ENCODE assay signal across 8 mouse cellular contexts in genomic region chr10:68136480-68137083, GRCm38 (mm10).
DNase-seq lines count a peak whose midpoint lies in the region; ATAC-seq and TF ChIP-seq lines count a peak whose summit lies in the region.

No protein-coding gene starts in this region.

- H3K9me3 ChIP-seq in ES-E14 (ENCODE audit: control insufficient read depth, insufficient read depth, low read depth, low read length): no peaks in the 10 kb centered on the region
- H3K9me3 ChIP-seq in forebrain, embryonic 16.5 days (ENCODE audit: control insufficient read depth, low read length): no peaks in the 10 kb centered on the region; the same call in 1 of the 2 replicates
- no peaks in the 10 kb centered on the region for H3K9me3 ChIP-seq in liver, embryonic 14.5 days (ENCODE audit: control insufficient read depth, low read length)
- H3K9me3 ChIP-seq in neural tube, embryonic 11.5 days (ENCODE audit: control insufficient read depth, low read length): no peaks in the 10 kb centered on the region

- TF ChIP-seq POLR2A in testis, adult 2 months (IDR thresholded peaks at IDR 0.05; ENCODE audit: control insufficient read depth, low read depth, low read length): peak; percentile 49; the same call in 1 of the 2 replicates

- intact Hi-C loops in heart, postnatal 14 days (cut with DNase I): no loop called here

- in situ Hi-C loops in ES-E14 (cut with MboI; ENCODE audit: low sequenced_read_pairs in 2 of 2, unreplicated experiment in 2 of 2): no loop called here

- TF ChIP-seq CTCF in liver, embryonic 14.5 days (IDR thresholded peaks at IDR 0.05; ENCODE audit: low read depth): no peak
- TF ChIP-seq CTCF in testis, adult 2 months (IDR thresholded peaks at IDR 0.05; ENCODE audit: control insufficient read depth, insufficient read depth, insufficient replicate concordance, low read depth, low read length): 0 out of 2 replicates have a peak, but pooled peaks have one; percentile 13

- H3K27me3 ChIP-seq in forebrain, embryonic 16.5 days (replicated peaks; ENCODE audit: control insufficient read depth, insufficient read depth, low read length): no peaks in the 10 kb centered on the region
- peaks cover 4% of the 10 kb centered on the region for H3K27me3 ChIP-seq in liver, embryonic 14.5 days (ENCODE audit: control insufficient read depth, insufficient read depth, low read length)
- no peaks in the 10 kb centered on the region for H3K27me3 ChIP-seq in neural tube, embryonic 11.5 days (ENCODE audit: control insufficient read depth, insufficient read depth, low read length)
- H3K27me3 ChIP-seq in testis, adult 2 months (ENCODE audit: control insufficient read depth, insufficient read depth, low read length): no peaks in the 10 kb centered on the region; the same call in 1 of the 2 replicates

- peak overlapping the region; percentile 84 for H3K9ac ChIP-seq in ES-E14 (ENCODE audit: insufficient read depth, low read depth, low read length, poor library complexity, severe bottlenecking)
- H3K9ac ChIP-seq in forebrain, embryonic 16.5 days (replicated peaks; ENCODE audit: low read depth, low read length): peak overlapping the region; percentile 50
- H3K9ac ChIP-seq in liver, embryonic 14.5 days (replicated peaks): peak overlapping the region; percentile 5; the same call in 1 of the 2 replicates
- H3K9ac ChIP-seq in neural tube, embryonic 11.5 days (ENCODE audit: low read length): peak overlapping the region; percentile 23

- H3K4me2 ChIP-seq in forebrain, embryonic 16.5 days (ENCODE audit: low read length): peak overlapping the region; percentile 60
- peak overlapping the region; percentile 53 for H3K4me2 ChIP-seq in liver, embryonic 14.5 days (ENCODE audit: low read depth)
- H3K4me2 ChIP-seq in neural tube, embryonic 11.5 days (ENCODE audit: low read depth): peak overlapping the region; percentile 33

- peaks cover 23% of the 10 kb centered on the region for H3K36me3 ChIP-seq in ES-E14 (ENCODE audit: control insufficient read depth, insufficient read depth, low read length, poor library complexity, severe bottlenecking)
- no peaks in the 10 kb centered on the region for H3K36me3 ChIP-seq in forebrain, embryonic 16.5 days (ENCODE audit: control insufficient read depth, insufficient read depth)
- no peaks in the 10 kb centered on the region for H3K36me3 ChIP-seq in liver, embryonic 14.5 days (replicated peaks; ENCODE audit: control insufficient read depth, insufficient read depth, low read depth)
- H3K36me3 ChIP-seq in neural tube, embryonic 11.5 days (ENCODE audit: control insufficient read depth, insufficient read depth, low read length): no peaks in the 10 kb centered on the region; the same call in 1 of the 2 replicates
- H3K36me3 ChIP-seq in testis, adult 2 months (ENCODE audit: control insufficient read depth, insufficient read depth, low read length): no peaks in the 10 kb centered on the region

- WGBS in forebrain, embryonic 16.5 days: 1% methylated on average over 18 of the region's 18 CpGs
- WGBS in liver, embryonic 14.5 days (ENCODE audit: insufficient replicate concordance): 7% methylated on average over 18 of the region's 18 CpGs
- 2% methylated on average over 18 of the region's 18 CpGs for WGBS in neural tube, embryonic 11.5 days

- peak; percentile 94 for ATAC-seq in forebrain, embryonic 16.5 days
- peak; percentile 68 for ATAC-seq in liver, embryonic 14.5 days (ENCODE audit: insufficient read depth)
- peak; percentile 75 for ATAC-seq in neural tube, embryonic 11.5 days (ENCODE audit: insufficient read depth, low FRiP score, low TSS enrichment)

- H3K4me1 ChIP-seq in ES-E14 (ENCODE audit: control insufficient read depth in 2 of 2, insufficient read depth in 2 of 2, low read length in 2 of 2, poor library complexity in 1 of 2): peaks cover 9 to 22% of the 10 kb centered on the region in 2 experiments; a peak in 3 of 4 replicates
- peaks cover 23% of the 10 kb centered on the region for H3K4me1 ChIP-seq in forebrain, embryonic 16.5 days (replicated peaks; ENCODE audit: control insufficient read depth, insufficient read depth, low read length)
- H3K4me1 ChIP-seq in liver, embryonic 14.5 days (replicated peaks; ENCODE audit: control insufficient read depth in 2 of 2, insufficient read depth in 2 of 2, low read length in 1 of 2): peaks cover 0 to 10% of the 10 kb centered on the region in 2 experiments; a peak in 2 of 4 replicates
- H3K4me1 ChIP-seq in neural tube, embryonic 11.5 days (ENCODE audit: control insufficient read depth, insufficient read depth, low read length): peaks cover 18% of the 10 kb centered on the region
- H3K4me1 ChIP-seq in testis, adult 2 months (ENCODE audit: control insufficient read depth, insufficient read depth, low read length): peaks cover 6% of the 10 kb centered on the region

- H3K27ac ChIP-seq in ES-E14 (ENCODE audit: insufficient read depth, low read depth, low read length, poor library complexity, severe bottlenecking): peak overlapping the region; percentile 98
- peak overlapping the region; percentile 16; the same call in 1 of the 2 replicates for H3K27ac ChIP-seq in forebrain, embryonic 16.5 days (ENCODE audit: low read length)
- peak overlapping the region; percentile 37 for H3K27ac ChIP-seq in liver, embryonic 14.5 days
- peak overlapping the region; percentile 83 for H3K27ac ChIP-seq in neural tube, embryonic 11.5 days (ENCODE audit: low read depth, low read length)
- peak overlapping the region; percentile 85 for H3K27ac ChIP-seq in testis, adult 2 months (ENCODE audit: control insufficient read depth, insufficient read depth, low read depth, low read length)

- no peak for TF ChIP-seq EP300 in liver, embryonic 14.5 days (IDR thresholded peaks at IDR 0.05; ENCODE audit: low read depth)

- peak overlapping the region; percentile 77 to 86 for H3K4me3 ChIP-seq in ES-E14 (ENCODE audit: insufficient read depth in 1 of 2, low read depth in 1 of 2, low read length in 2 of 2, poor library complexity in 1 of 2, severe bottlenecking in 1 of 2)
- H3K4me3 ChIP-seq in forebrain, embryonic 16.5 days (replicated peaks; ENCODE audit: low read length): peak overlapping the region; percentile 41
- peak overlapping the region; percentile 42 to 50 for H3K4me3 ChIP-seq in liver, embryonic 14.5 days (ENCODE audit: insufficient read depth in 1 of 2, low read depth in 2 of 2, low read length in 2 of 2)
- peak overlapping the region; percentile 18 for H3K4me3 ChIP-seq in neural tube, embryonic 11.5 days (ENCODE audit: low read depth, low read length)
- H3K4me3 ChIP-seq in testis, adult 2 months (ENCODE audit: control insufficient read depth, low read depth, low read length): peak overlapping the region; percentile 86

- peak; percentile 94 for DNase-seq in ES-E14 (ENCODE audit: low read depth, low spot score)
- peak; percentile 44 for DNase-seq in cerebellum, adult 8-10 months
- DNase-seq in heart, postnatal 14 days: peak; percentile 82 to 83
- DNase-seq in kidney, postnatal 4 days: peak; percentile 81 to 89
- no peak for DNase-seq in liver, embryonic 14.5 days (ENCODE audit: low read depth in 3 of 3, low spot score in 3 of 3)
- DNase-seq in neural tube, embryonic 11.5 days (ENCODE audit: low spot score): peak; percentile 77

TF ChIP-seq in ES-E14, 5 proteins besides CTCF, POLR2A, EP300 and RAD21:
- TF ChIP-seq CHD2 (IDR thresholded peaks at IDR 0.05; ENCODE audit: low read depth, low read length) (peak; percentile 43; the same call in 1 of the 2 replicates), MAFK (IDR thresholded peaks at IDR 0.05; ENCODE audit: insufficient read depth, low read depth, low read length) (no peak), ZNF384 (IDR thresholded peaks at IDR 0.05; ENCODE audit: low read depth, low read length) (no peak), ZC3H11A (IDR thresholded peaks at IDR 0.05; ENCODE audit: borderline replicate concordance, low read depth, low read length) (no peak), HCFC1 (IDR thresholded peaks at IDR 0.05; ENCODE audit: borderline replicate concordance, insufficient read depth, low read length) (0 out of 2 replicates have a peak, but pooled peaks have one; percentile 19)

Comparison
In these comparisons a context has a peak if more than half of its experiments do, and no peak if none do; other contexts are left out.
1. DNase-seq: peak in ES-E14 (single experiment), cerebellum, adult 8-10 months (single experiment), heart, postnatal 14 days (2 of 2), kidney, postnatal 4 days (2 of 2) and neural tube, embryonic 11.5 days (single experiment); none in liver, embryonic 14.5 days (0 of 3).
2. H3K27ac ChIP-seq: peak in every context shown above with its lines; median percentile 98 in ES-E14; 85 in testis, adult 2 months; 83 in neural tube, embryonic 11.5 days; 37 in liver, embryonic 14.5 days; 16 in forebrain, embryonic 16.5 days.
3. H3K4me3 ChIP-seq: peak in every context shown above with its lines; median percentile 86 in testis, adult 2 months; 82 in ES-E14; 46 in liver, embryonic 14.5 days; 41 in forebrain, embryonic 16.5 days; 18 in neural tube, embryonic 11.5 days.
4. H3K9ac ChIP-seq: peak in every context shown above with its lines; median percentile 84 in ES-E14; 50 in forebrain, embryonic 16.5 days; 23 in neural tube, embryonic 11.5 days; 5 in liver, embryonic 14.5 days.
5. Peak in every context shown above with its lines, with median percentiles within 50 percentile points of each other: ATAC-seq and H3K4me2 ChIP-seq.